Mouse (Mus musculus): ENCODE results near the gene March10.

GRCm38 (mm10) chr11:105482747-105483146, 26.2 kb upstream of the March10 start:
- TF ChIP-seq MAFK (IDR thresholded peaks at IDR 0.05; ENCODE audit: insufficient read depth, low read depth, low read length) (no peak), ZNF384 (IDR thresholded peaks at IDR 0.05; ENCODE audit: low read depth, low read length) (no peak)

Measured in ES-E14 (cell line).